Mouse (Mus musculus) right cerebral cortex, postnatal 14 days (tissue): ENCODE results near the gene Vmn1r215.
"Not testable (repeated sequence)": the region's sequence is repeated elsewhere in the genome, so short reads cannot be mapped to it uniquely, and the experiment has no call there.

Experiments
- DNase-seq: peaks from one replicate; pipeline ENCODE4 v3.0.0; 2022

The Vmn1r215 gene

DNA sequence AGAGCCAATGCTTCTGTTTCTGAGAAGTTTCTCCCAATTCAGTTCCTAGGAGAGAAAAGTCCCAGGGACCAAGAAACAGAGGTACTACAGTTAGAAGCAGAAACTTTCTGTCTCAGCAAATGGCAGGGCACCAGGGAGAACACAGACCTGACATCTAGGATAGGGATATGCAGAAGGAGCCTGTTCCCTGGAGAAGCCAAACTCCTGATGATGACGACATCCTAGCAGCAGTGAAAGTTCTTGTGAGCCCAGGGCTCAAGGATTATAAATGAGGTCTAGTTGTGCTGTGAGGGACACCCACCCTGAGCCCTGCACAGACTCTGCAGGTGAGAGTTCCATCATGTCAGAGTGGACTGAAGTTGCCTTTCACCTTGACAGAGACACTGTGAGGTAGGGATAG lies at the start of gene Vmn1r215:
Gene Vmn1r215 (plus strand): TSS at position 301 of the 400 bp plus-strand sequence.
- no peak for DNase-seq

DNA sequence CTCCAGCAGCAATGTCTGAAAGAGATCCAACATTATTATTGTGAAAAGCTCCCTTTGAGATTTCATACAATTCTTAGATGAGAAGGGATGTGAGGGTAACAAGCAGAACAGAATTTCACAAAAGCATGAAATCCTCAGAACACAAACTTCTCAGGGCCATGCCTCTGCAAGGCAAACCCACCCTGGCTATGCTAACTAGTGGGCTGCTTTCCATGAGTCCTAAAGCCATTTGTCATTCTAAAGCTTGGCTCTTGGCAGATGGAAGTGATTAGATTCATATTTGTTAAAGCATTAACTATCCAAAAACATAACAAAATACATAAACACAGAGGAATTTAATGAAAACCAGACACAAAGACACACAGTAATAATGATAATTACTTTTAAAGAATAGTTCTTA lies 49.7 kb upstream of the Vmn1r215 start:
- no peak for DNase-seq

GRCm38 (mm10) chr13:23024812-23025211 lies 43.0 kb upstream of the Vmn1r215 start:
- DNase-seq, result no peak

GRCm38 (mm10) chr13:23030118-23030517 lies 37.7 kb upstream of the Vmn1r215 start, which contains the start of gene Vmn1r214:
TSS of gene Vmn1r214 (plus strand) at chr13:23030418.
- DNase-seq, result no peak

DNA sequence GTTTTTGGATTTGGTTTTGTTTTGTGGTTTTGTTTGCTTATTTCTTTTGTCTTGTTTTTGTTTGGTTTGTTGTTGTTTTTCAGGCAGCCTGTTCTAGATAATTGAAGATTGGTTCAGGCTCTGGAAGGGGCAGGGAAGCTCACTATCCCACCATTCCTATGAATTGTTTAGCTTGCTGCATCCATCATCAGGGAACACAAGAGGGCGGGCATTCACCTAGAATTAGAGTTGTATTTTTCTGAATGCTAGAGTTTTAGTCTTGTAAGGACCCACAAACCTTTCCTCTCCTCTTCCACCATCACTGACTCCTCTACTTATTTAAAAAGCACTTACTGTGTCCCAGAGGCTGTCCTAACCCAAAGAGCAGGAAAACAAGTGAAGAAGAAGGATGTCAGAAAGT lies 10.0 kb upstream of the Vmn1r215 start:
- no peak for DNase-seq

GRCm38 (mm10) chr13:23069312-23069711 lies 1.5 kb downstream of the Vmn1r215 start:
- no peak for DNase-seq

DNA sequence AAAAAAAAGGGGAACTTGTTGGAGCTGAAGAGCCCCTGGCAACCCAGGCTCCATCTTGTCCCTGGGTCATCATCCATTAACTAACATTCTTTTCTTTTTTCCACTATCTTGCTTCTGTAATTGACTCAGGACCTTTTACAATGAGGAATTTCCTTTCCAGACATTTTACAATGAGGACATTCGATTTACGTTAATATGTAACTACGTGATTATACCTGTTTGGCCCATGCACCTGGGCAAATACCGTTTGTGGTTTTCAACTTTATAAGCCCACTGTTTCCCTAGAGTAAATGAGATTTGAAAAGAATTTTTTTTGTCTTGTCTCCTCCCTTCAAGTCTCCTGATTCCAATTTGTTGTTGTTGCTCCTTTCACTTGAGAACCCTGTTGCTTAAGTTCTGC lies 26.6 kb downstream of the Vmn1r215 start:
- no peak for DNase-seq

GRCm38 (mm10) chr13:23118126-23118525 lies 50.3 kb downstream of the Vmn1r215 start, which contains the start of gene Vmn1r217:
TSS of gene Vmn1r217 (minus strand) at chr13:23118226.
- not testable (repeated sequence) for DNase-seq

GRCm38 (mm10) chr13:23120611-23121010 lies 52.8 kb downstream of the Vmn1r215 start:
- DNase-seq, result no peak
